Mouse (Mus musculus) bone marrow macrophage, adult 2 months (primary cell): ENCODE results near the gene Arl4c.

Experiments
- CTCF ChIP-seq: IDR thresholded peaks from 2 replicates; pipeline ENCODE4 v1.5.1; 2012; ENCODE audit warnings: low read depth, mild to moderate bottlenecking, low read length, moderate library complexity
- POLR2A ChIP-seq: IDR thresholded peaks from 2 replicates; pipeline ENCODE4 v1.6.1; 2012; ENCODE audit warnings: mild to moderate bottlenecking, low read depth, low read length, borderline replicate concordance

GRCm38 (mm10) chr1:88684765-88685164 is 17.3 kb downstream of the Arl4c start:
- TF ChIP-seq POLR2A (no peak), CTCF (no peak)
